Mouse (Mus musculus) lung, embryonic 14.5 days (tissue): Measurements from ENCODE around the gene Tmem143. TPM values are rescaled to one million over a fixed set of nuclear protein-coding genes. Genes with fewer than 3 reads are reported as not detected.
"Not testable (repeated sequence)": the region's sequence is repeated elsewhere in the genome, so short reads cannot be mapped to it uniquely, and the experiment has no call there.

ENCODE experiments used
- ATAC-seq: fragments of 200-750 bp; cut with Nextera tagmentation; 2 replicates; pipeline ENCODE4 v1.8.0; 2017; ENCODE audit warnings: mild to moderate bottlenecking, moderate TSS enrichment, moderate library complexity; ENCODE audit not compliant: insufficient read depth
- DNase-seq: peaks from one replicate; pipeline ENCODE4 v3.0.0-alpha.2; 2015
- H3K27ac ChIP-seq: fragments of 300-500 bp; sonication (generic); 2 replicates; pipeline ENCODE4 v1.5.1; 2014; ENCODE audit warnings: low read depth, mild to moderate bottlenecking, moderate library complexity
- H3K27me3 ChIP-seq: fragments of 300-500 bp; sonication (generic); 2 replicates; pipeline ENCODE4 v1.6.1; 2014; ENCODE audit warnings: low read length, control low read depth; ENCODE audit not compliant: insufficient read depth
- H3K36me3 ChIP-seq: fragments of 300-500 bp; sonication (generic); 2 replicates; pipeline ENCODE4 v1.6.1; 2014; ENCODE audit warnings: control low read depth; ENCODE audit not compliant: insufficient read depth
- H3K4me1 ChIP-seq: fragments of 300-500 bp; sonication (generic); 2 replicates; pipeline ENCODE4 v1.6.1; 2014; ENCODE audit warnings: antibody characterized with exemption, control low read depth; ENCODE audit not compliant: insufficient read depth
- H3K4me2 ChIP-seq: fragments of 300-500 bp; sonication (generic); 2 replicates; pipeline ENCODE4 v1.6.1; 2014; ENCODE audit warnings: mild to moderate bottlenecking
- H3K4me3 ChIP-seq: fragments of 300-500 bp; sonication (generic); 2 replicates; pipeline ENCODE4 v1.5.1; 2014; ENCODE audit warnings: low read depth, low read length
- H3K9ac ChIP-seq: fragments of 300-500 bp; sonication (generic); 2 replicates; pipeline ENCODE4 v1.6.1; 2014
- H3K9me3 ChIP-seq: fragments of 300-500 bp; sonication (generic); 2 replicates; pipeline ENCODE4 v1.6.1; 2016; ENCODE audit warnings: low read depth, low read length, control low read depth
- CTCF ChIP-seq: IDR thresholded peaks from 2 replicates; pipeline ENCODE4 v1.5.1; 2016; ENCODE audit warnings: antibody characterized with exemption, low read depth
- WGBS: fragments of 180-500 bp; shearing (Covaris S2); extraction: QIAGEN DNeasy Blood & Tissue Kit; methylation state at CpG from one replicate; pipeline ENCODE4 v1.1.7; 2014; 5-methylcytosine and 5-hydroxymethylcytosine counted together
- polyA plus RNA-seq: library from polyadenylated mRNA; unstranded; fragments of >200 nt; fragmentation: Nextera tagmentation; extraction: Ambion mirVana; gene quantifications from 2 replicates; pipeline ENCODE4 v1.2.1, GENCODE M21; 2014

The Tmem143 gene
- polyA plus RNA-seq, 1 experiment from 2014 or later: 3.5 TPM

- no peak for ATAC-seq
- Histone ChIP-seq H3K36me3 (no peaks in the 10 kb centered on the region), H3K27me3 (no peaks in the 10 kb centered on the region), H3K27ac (no peak overlapping the region), H3K4me2 (no peak overlapping the region), H3K9ac (no peak overlapping the region), H3K9me3 (peaks cover 4% of the 10 kb centered on the region; the same call in 1 of the 2 replicates), H3K4me3 (no peak overlapping the region), H3K4me1 (no peaks in the 10 kb centered on the region)
- WGBS: 23% methylated on average over 7 of the region's 7 CpGs
- DNase-seq: peak; percentile 88
- TF ChIP-seq CTCF: peak; percentile 89
Observed at GRCm38 (mm10) chr7:45935114-45935513, 38.4 kb downstream of the Tmem143 start.

- Histone ChIP-seq H3K27me3 (no peaks in the 10 kb centered on the region), H3K4me1 (no peaks in the 10 kb centered on the region), H3K27ac (no peak overlapping the region), H3K9me3 (no peaks in the 10 kb centered on the region), H3K36me3 (no peaks in the 10 kb centered on the region), H3K9ac (no peak overlapping the region), H3K4me3 (no peak overlapping the region), H3K4me2 (no peak overlapping the region)
- no peak for DNase-seq
- 23% methylated on average over 2 of the region's 2 CpGs for WGBS
- TF ChIP-seq CTCF: no peak
- ATAC-seq: no peak
Observed at GRCm38 (mm10) chr7:45939836-45940235, 43.1 kb downstream of the Tmem143 start.

- ATAC-seq (no peak), DNase-seq (no peak)
- Histone ChIP-seq H3K4me1 (no peaks in the 10 kb centered on the region), H3K27me3 (no peaks in the 10 kb centered on the region), H3K9ac (no peak overlapping the region), H3K9me3 (no peaks in the 10 kb centered on the region), H3K27ac (no peak overlapping the region), H3K4me3 (no peak overlapping the region), H3K4me2 (no peak overlapping the region), H3K36me3 (no peaks in the 10 kb centered on the region)
- TF ChIP-seq CTCF: no peak
- WGBS: 68% methylated on average over 9 of the region's 9 CpGs
Observed at GRCm38 (mm10) chr7:45941986-45942385, 45.2 kb downstream of the Tmem143 start.

GRCm38 (mm10) chr7:45943280-45943679 lies 46.5 kb downstream of the Tmem143 start:
- not testable (repeated sequence) for H3K4me3 ChIP-seq, H3K27me3 ChIP-seq, ATAC-seq, H3K36me3 ChIP-seq, H3K9ac ChIP-seq, H3K27ac ChIP-seq, H3K4me2 ChIP-seq, H3K4me1 ChIP-seq, H3K9me3 ChIP-seq
- peak; percentile 49 for TF ChIP-seq CTCF
- DNase-seq: peak; percentile 44
- WGBS: 33% methylated on average over 1 of the region's 1 CpGs

GRCm38 (mm10) chr7:45949061-45949460 lies 52.3 kb downstream of the Tmem143 start:
- Histone ChIP-seq H3K4me2 (no peak overlapping the region), H3K36me3 (no peaks in the 10 kb centered on the region), H3K27ac (no peak overlapping the region), H3K4me1 (no peaks in the 10 kb centered on the region), H3K9ac (no peak overlapping the region), H3K27me3 (no peaks in the 10 kb centered on the region), H3K4me3 (no peak overlapping the region), H3K9me3 (no peaks in the 10 kb centered on the region)
- no peak for TF ChIP-seq CTCF
- WGBS: 67% methylated on average over 4 of the region's 4 CpGs
- ATAC-seq: no peak
- DNase-seq: no peak

GRCm38 (mm10) chr7:45956611-45957010 lies 59.9 kb downstream of the Tmem143 start:
- Histone ChIP-seq H3K9me3 (no peaks in the 10 kb centered on the region), H3K9ac (no peak overlapping the region), H3K4me2 (no peak overlapping the region), H3K4me3 (no peak overlapping the region), H3K27ac (no peak overlapping the region), H3K4me1 (no peaks in the 10 kb centered on the region), H3K36me3 (no peaks in the 10 kb centered on the region), H3K27me3 (no peaks in the 10 kb centered on the region)
- DNase-seq: no peak
- ATAC-seq: no peak
- TF ChIP-seq CTCF: no peak
- WGBS: 54% methylated on average over 4 of the region's 4 CpGs

Other genes with a start within 250 kb of the Tmem143 start
- 0.22 and 0.75 TPM in 2 replicates for gene Fut2, start 230.5 kb upstream of the Tmem143 start, polyA plus RNA-seq
- 0.28 and 0.30 TPM in 2 replicates for gene Ntn5, start 212.9 kb upstream of the Tmem143 start, polyA plus RNA-seq
- 0.08 TPM in 1 of 2 replicates, not detected in the other for gene Sec1, start 202.5 kb upstream of the Tmem143 start, polyA plus RNA-seq
- gene Car11, start 197.1 kb upstream of the Tmem143 start, polyA plus RNA-seq: 2.0 and 4.3 TPM in 2 replicates
- gene Dbp, start 191.9 kb upstream of the Tmem143 start, polyA plus RNA-seq: 2.1 TPM in 2 replicates
- 1,245 and 1,303 TPM in 2 replicates for gene Rpl18, start 181.5 kb upstream of the Tmem143 start, polyA plus RNA-seq
- gene Sphk2, start 178.9 kb upstream of the Tmem143 start, polyA plus RNA-seq: 21.9 and 23.8 TPM in 2 replicates
- 0.92 and 1.1 TPM in 2 replicates for gene Fam83e, start 175.7 kb upstream of the Tmem143 start, polyA plus RNA-seq
- not detected in 2 replicates for gene Spaca4, start 171.1 kb upstream of the Tmem143 start, polyA plus RNA-seq
- gene Lmtk3, start 113.2 kb upstream of the Tmem143 start, polyA plus RNA-seq: 0.76 and 1.9 TPM in 2 replicates
- gene Sult2b1, start 112.3 kb upstream of the Tmem143 start, polyA plus RNA-seq: 5.0 and 5.9 TPM in 2 replicates
- 109 and 110 TPM in 2 replicates for gene Cyth2, start 82.4 kb upstream of the Tmem143 start, polyA plus RNA-seq
- gene Kcnj14, start 72.2 kb upstream of the Tmem143 start, polyA plus RNA-seq: 0.67 and 1.1 TPM in 2 replicates
- gene Grwd1, start 66.0 kb upstream of the Tmem143 start, polyA plus RNA-seq: 85.4 and 95.3 TPM in 2 replicates
- 107 and 108 TPM in 2 replicates for gene Kdelr1, start 24.2 kb upstream of the Tmem143 start, polyA plus RNA-seq
- 0.41 and 0.43 TPM in 2 replicates for gene Grin2d, start 18.6 kb upstream of the Tmem143 start, polyA plus RNA-seq
- gene Syngr4, start 227 bp upstream of the Tmem143 start, polyA plus RNA-seq: 1.0 and 1.4 TPM in 2 replicates
- gene Emp3, start 24.5 kb downstream of the Tmem143 start, polyA plus RNA-seq: 164 and 174 TPM in 2 replicates
- gene Ccdc114, start 27.1 kb downstream of the Tmem143 start, polyA plus RNA-seq: 2.9 and 4.4 TPM in 2 replicates
- 0.31 and 0.78 TPM in 2 replicates for gene Abcc6, start 133.4 kb downstream of the Tmem143 start, polyA plus RNA-seq
- 26.1 and 26.4 TPM in 2 replicates for gene Nomo1, start 136.8 kb downstream of the Tmem143 start, polyA plus RNA-seq
- 0.11 TPM in 1 of 2 replicates, not detected in the other for gene Kcnj11, start 203.8 kb downstream of the Tmem143 start, polyA plus RNA-seq